Mouse (Mus musculus) spleen, adult 2 months (tissue): Measurements from ENCODE around the gene Pfn1. TPM values are rescaled to one million over a fixed set of nuclear protein-coding genes. Genes with fewer than 3 reads are reported as not detected.

Experiments
- DNase-seq, 2 experiments: peaks; one replicate each; pipeline versions ENCODE4 v3.0.0 to v3.0.0-alpha.2; 2012 to 2021; ENCODE audit warnings: low spot score in 2 of 2, low read depth in 1 of 2
- H3K27ac ChIP-seq: fragments of 200-500 bp; 2 replicates; pipeline ENCODE4 v1.5.1; 2012; ENCODE audit warnings: low read length, inconsistent platforms; ENCODE audit not compliant: insufficient read depth
- H3K27me3 ChIP-seq: fragments of 200-500 bp; 2 replicates; pipeline ENCODE4 v1.6.1; 2012; ENCODE audit warnings: mild to moderate bottlenecking, moderate library complexity, low read length, inconsistent platforms; ENCODE audit not compliant: control insufficient read depth, insufficient read depth
- H3K36me3 ChIP-seq: fragments of 200-500 bp; 2 replicates; pipeline ENCODE4 v1.6.1; 2012; ENCODE audit warnings: mild to moderate bottlenecking, low read length, inconsistent platforms; ENCODE audit not compliant: control insufficient read depth, insufficient read depth
- H3K4me1 ChIP-seq: fragments of 200-500 bp; 2 replicates; pipeline ENCODE4 v1.6.1; 2011; ENCODE audit warnings: inconsistent platforms; ENCODE audit not compliant: control insufficient read depth, insufficient read depth, insufficient read length
- H3K4me3 ChIP-seq: fragments of 200-500 bp; 2 replicates; pipeline ENCODE4 v1.5.1; 2011; ENCODE audit warnings: mild to moderate bottlenecking, inconsistent platforms; ENCODE audit not compliant: insufficient read depth, insufficient read length; ENCODE audit errors: extremely low read depth
- CTCF ChIP-seq: fragments of 200-500 bp; IDR thresholded peaks from 2 replicates; pipeline ENCODE4 v1.5.1; 2011; ENCODE audit warnings: mild to moderate bottlenecking, inconsistent platforms; ENCODE audit not compliant: insufficient read depth, insufficient read length, insufficient replicate concordance; ENCODE audit errors: extremely low read depth
- POLR2A ChIP-seq: fragments of 200-500 bp; IDR thresholded peaks from 2 replicates; pipeline ENCODE4 v1.6.1; 2011; ENCODE audit warnings: low read depth, low read length, inconsistent platforms
- WGBS: fragments of 180-500 bp; shearing (Covaris S2); methylation state at CpG from one replicate; pipeline ENCODE4 v1.1.7; 2018; 5-methylcytosine and 5-hydroxymethylcytosine counted together
- polyA plus RNA-seq: library from polyadenylated mRNA; depleted of rRNA; stranded (reverse); fragments of >200 nt; gene quantifications from 2 replicates; pipeline ENCODE4 v1.2.3, GENCODE M21; 2012; rRNA removed

Gene Pfn1
- polyA plus RNA-seq, 1 experiment: 2,122 TPM

DNA sequence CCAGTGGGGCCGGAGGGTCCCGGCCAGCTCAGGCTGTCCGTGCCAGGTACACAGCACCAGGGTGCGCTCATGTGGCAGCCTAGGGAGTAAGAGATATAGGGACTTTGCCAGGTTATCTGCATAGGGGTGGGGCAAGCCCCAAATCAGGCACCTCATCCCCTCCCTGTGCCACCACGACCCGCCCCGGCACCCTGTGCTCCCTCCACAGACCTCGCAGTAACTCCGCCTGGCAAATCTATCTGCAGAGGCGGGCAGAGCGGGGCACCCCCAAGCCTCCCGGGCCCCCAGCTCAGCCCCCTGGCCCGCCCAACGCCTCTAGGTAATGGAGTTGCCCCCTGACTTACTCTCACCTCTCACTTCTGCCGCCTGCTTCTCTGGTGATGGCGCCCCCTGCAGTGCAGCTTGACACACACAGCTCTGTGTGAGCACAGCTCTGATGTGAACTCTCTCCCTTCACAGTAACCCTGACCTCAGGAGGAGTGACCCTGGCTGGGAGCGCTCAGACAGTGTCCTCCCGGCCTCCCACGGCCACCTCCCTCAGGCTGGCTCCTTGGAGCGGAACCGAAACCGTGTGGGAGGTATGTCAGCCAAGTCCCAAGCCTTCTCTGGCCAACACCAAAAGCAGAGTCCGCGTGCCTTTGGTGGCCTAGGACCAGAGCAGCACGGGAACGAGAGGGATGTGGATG, 45.9 kb downstream of the Pfn1 start:
- no peaks in the 10 kb centered on the region for H3K4me1 ChIP-seq
- H3K36me3 ChIP-seq: peaks cover 42% of the 10 kb centered on the region
- WGBS: 92% methylated on average over 26 of the region's 26 CpGs
- H3K27ac ChIP-seq: no peak overlapping the region
- no peak overlapping the region for H3K4me3 ChIP-seq
- no peaks in the 10 kb centered on the region for H3K27me3 ChIP-seq
- DNase-seq: peak in 1 of 2 experiments; percentile 30
- peak; percentile 19; the same call in 1 of the 2 replicates for TF ChIP-seq CTCF
- TF ChIP-seq POLR2A: no peak

DNA sequence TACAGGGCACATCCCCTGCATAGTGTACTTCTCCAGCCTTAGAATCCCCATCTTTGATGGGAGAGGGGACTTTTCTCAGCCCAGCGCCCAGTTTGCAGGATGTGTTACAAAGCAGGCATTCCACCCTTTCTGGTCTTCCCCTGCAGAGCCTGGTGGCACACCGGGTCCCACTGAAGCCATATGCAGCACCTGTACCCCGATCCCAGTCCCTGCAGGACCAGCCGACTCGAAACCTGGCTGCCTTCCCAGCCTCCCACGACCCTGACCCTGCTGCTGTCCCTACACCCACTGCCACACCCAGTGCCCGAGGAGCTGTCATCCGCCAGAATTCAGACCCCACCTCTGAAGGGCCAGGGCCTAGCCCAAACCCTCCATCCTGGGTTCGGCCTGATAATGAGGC, 46.8 kb downstream of the Pfn1 start:
- no peaks in the 10 kb centered on the region for H3K4me1 ChIP-seq
- peaks cover 39% of the 10 kb centered on the region for H3K36me3 ChIP-seq
- no peak overlapping the region for H3K4me3 ChIP-seq
- no peaks in the 10 kb centered on the region for H3K27me3 ChIP-seq
- 87% methylated on average over 9 of the region's 9 CpGs for WGBS
- no peak overlapping the region for H3K27ac ChIP-seq
- TF ChIP-seq POLR2A (no peak), CTCF (no peak)
- DNase-seq: no peak

DNA sequence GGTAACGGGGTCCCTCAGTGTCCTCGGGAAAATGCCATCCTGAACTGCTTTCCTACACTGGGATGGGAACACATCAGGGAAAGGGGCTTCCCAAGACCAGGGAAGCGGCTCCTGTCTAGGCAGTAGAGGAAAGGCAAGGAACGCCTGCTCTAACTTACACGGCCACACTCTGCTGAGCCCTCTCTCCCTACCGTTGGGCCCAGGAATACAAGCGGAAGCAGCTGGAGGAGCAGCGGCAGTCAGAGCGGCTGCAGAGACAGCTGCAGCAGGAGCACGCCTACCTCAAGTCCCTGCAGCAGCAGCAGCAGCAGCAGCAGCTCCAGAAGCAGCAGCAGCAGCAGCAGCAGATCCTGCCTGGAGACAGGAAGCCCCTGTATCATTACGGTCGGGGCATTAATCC, 47.7 kb downstream of the Pfn1 start:
- Histone ChIP-seq H3K4me1 (no peaks in the 10 kb centered on the region), H3K27ac (no peak overlapping the region), H3K36me3 (peaks cover 34% of the 10 kb centered on the region), H3K4me3 (no peak overlapping the region), H3K27me3 (no peaks in the 10 kb centered on the region)
- 95% methylated on average over 12 of the region's 12 CpGs for WGBS
- TF ChIP-seq POLR2A (no peak), CTCF (no peak)
- DNase-seq: no peak

DNA sequence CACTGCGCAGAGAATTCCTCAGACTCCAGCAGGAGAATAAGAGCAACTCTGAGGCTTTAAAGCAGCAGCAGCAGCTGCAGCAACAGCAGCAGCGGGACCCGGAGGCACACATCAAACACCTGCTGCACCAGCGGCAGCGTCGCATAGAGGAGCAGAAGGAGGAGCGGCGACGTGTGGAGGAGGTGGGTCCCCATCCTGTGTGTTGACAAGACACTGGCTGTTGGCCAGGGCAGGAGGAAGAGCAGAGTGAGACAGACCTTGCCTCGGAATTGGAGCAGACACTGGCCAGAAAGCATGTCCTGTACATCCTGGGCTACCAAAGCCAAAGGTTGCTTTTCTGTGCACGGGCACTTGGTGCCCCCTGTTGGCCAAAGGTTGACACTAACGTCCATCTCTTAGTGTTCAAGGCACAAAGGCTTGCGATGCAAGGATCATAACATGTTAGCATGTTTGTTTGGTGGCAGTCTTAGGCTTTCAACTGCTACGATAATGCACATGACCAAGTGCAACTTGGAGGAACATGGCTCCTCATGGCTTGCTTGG, 49.3 kb downstream of the Pfn1 start:
- H3K27me3 ChIP-seq: no peaks in the 10 kb centered on the region
- H3K27ac ChIP-seq: no peak overlapping the region
- WGBS: 69% methylated on average over 14 of the region's 14 CpGs
- H3K4me1 ChIP-seq: no peaks in the 10 kb centered on the region
- peak; percentile 88; the same call in 1 of the 2 replicates for TF ChIP-seq CTCF
- TF ChIP-seq POLR2A: no peak
- H3K36me3 ChIP-seq: peaks cover 33% of the 10 kb centered on the region
- H3K4me3 ChIP-seq: no peak overlapping the region
- peak in 1 of 2 experiments; percentile 73 for DNase-seq

Other genes starting within 250 kb of the Pfn1 start
- 15.5 and 17.9 TPM in 2 replicates for gene Pelp1, start 244.6 kb downstream of the Pfn1 start, polyA plus RNA-seq
- 145 TPM in 2 replicates for gene Arrb2, start 222.0 kb downstream of the Pfn1 start, polyA plus RNA-seq
- gene Med11, start 202.7 kb downstream of the Pfn1 start, polyA plus RNA-seq: 24.6 and 29.2 TPM in 2 replicates
- 10.5 and 10.6 TPM in 2 replicates for gene Zmynd15, start 195.2 kb downstream of the Pfn1 start, polyA plus RNA-seq
- gene Cxcl16, start 194.7 kb downstream of the Pfn1 start, polyA plus RNA-seq: 28.8 TPM in 2 replicates
- 0.77 and 1.3 TPM in 2 replicates for gene Tm4sf5, start 149.4 kb downstream of the Pfn1 start, polyA plus RNA-seq
- 0.25 and 0.32 TPM in 2 replicates for gene Vmo1, start 140.0 kb downstream of the Pfn1 start, polyA plus RNA-seq
- gene Gltpd2, start 135.4 kb downstream of the Pfn1 start, polyA plus RNA-seq: 0.18 TPM in 1 of 2 replicates, not detected in the other
- gene Psmb6, start 129.3 kb downstream of the Pfn1 start, polyA plus RNA-seq: 125 and 155 TPM in 2 replicates
- not detected in 2 replicates for gene Gm40193, start 121.7 kb downstream of the Pfn1 start, polyA plus RNA-seq
- 12.3 and 13.9 TPM in 2 replicates for gene Pld2, start 114.6 kb downstream of the Pfn1 start, polyA plus RNA-seq
- 74.8 and 91.9 TPM in 2 replicates for gene Mink1, start 91.8 kb downstream of the Pfn1 start, polyA plus RNA-seq
- not detected in 2 replicates for gene 4930544D05Rik, start 38.8 kb downstream of the Pfn1 start, polyA plus RNA-seq
- gene Chrne, start 35.4 kb downstream of the Pfn1 start, polyA plus RNA-seq: 0.66 and 0.99 TPM in 2 replicates
- gene Gp1ba, start 15.5 kb downstream of the Pfn1 start, polyA plus RNA-seq: 6.8 and 9.3 TPM in 2 replicates
- 137 and 158 TPM in 2 replicates for gene Rnf167, start 7.4 kb downstream of the Pfn1 start, polyA plus RNA-seq
- gene Slc25a11, start 7.2 kb downstream of the Pfn1 start, polyA plus RNA-seq: 73.0 and 78.7 TPM in 2 replicates
- 15.3 and 20.0 TPM in 2 replicates for gene Eno3, start 2.6 kb upstream of the Pfn1 start, polyA plus RNA-seq
- 20.0 and 20.2 TPM in 2 replicates for gene Spag7, start 14.8 kb upstream of the Pfn1 start, polyA plus RNA-seq
- 36.6 and 38.8 TPM in 2 replicates for gene Camta2, start 33.5 kb upstream of the Pfn1 start, polyA plus RNA-seq
- 0.70 and 0.76 TPM in 2 replicates for gene Inca1, start 45.5 kb upstream of the Pfn1 start, polyA plus RNA-seq
- 17.5 and 19.5 TPM in 2 replicates for gene Kif1c, start 45.9 kb upstream of the Pfn1 start, polyA plus RNA-seq
- 1.2 and 1.4 TPM in 2 replicates for gene Zfp3, start 109.6 kb upstream of the Pfn1 start, polyA plus RNA-seq
- 6.8 and 7.6 TPM in 2 replicates for gene Scimp, start 157.9 kb upstream of the Pfn1 start, polyA plus RNA-seq
- gene Rabep1, start 190.1 kb upstream of the Pfn1 start, polyA plus RNA-seq: 2.3 TPM in 2 replicates